Mouse (Mus musculus): ENCODE data around the gene Ngly1. TPM values are rescaled to one million over a fixed set of nuclear protein-coding genes. Genes with fewer than 3 reads are reported as not detected.

The Ngly1 gene
- total and polyA plus RNA-seq, 3 experiments, result 17.0 to 37.5 (median 21.7) TPM

DNA sequence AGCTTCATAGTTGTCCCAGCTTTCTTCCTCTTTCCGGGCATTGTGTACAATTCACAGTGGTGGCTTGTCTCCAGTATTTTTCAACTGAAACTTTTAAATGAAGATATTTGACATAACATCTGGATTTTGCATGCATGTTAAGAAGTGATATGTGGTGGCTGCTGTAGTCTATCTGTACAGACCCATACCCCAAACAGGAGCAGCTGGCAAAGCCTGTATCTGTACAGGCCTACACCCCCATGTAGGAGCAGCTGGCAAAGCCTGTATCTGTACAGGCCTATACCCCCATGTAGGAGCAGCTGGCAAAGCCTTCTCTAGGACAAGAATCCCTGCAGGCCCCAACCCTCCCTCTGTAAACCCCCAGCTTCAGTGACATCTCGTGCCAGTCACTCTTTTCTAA is 65.8 kb downstream of the Ngly1 start:
- Histone ChIP-seq H3K79me2 (replicated peaks; ENCODE audit: control insufficient read depth, extremely low read depth, insufficient read depth, poor library complexity, severe bottlenecking) (no peaks in the 10 kb centered on the region), H3K27me3 (replicated peaks) (no peaks in the 10 kb centered on the region), H3K9ac (ENCODE audit: insufficient read depth, low read depth) (no peak overlapping the region), H3K36me3 (replicated peaks in 1 of 2; ENCODE audit: control insufficient read depth in 1 of 2, insufficient read depth in 1 of 2, low read length in 1 of 2) (peaks cover 0 to 6% of the 10 kb centered on the region in 2 experiments), H3K4me1 (ENCODE audit: control insufficient read depth in 1 of 2, insufficient read depth in 2 of 2) (peaks cover 0 to 42% of the 10 kb centered on the region in 2 experiments; a peak in 2 of 4 replicates), H3K4me2 (ENCODE audit: insufficient read depth, low read depth, poor library complexity, severe bottlenecking) (no peak overlapping the region), H3K27ac (ENCODE audit: insufficient read depth, low read depth) (no peak overlapping the region), H3K4me3 (replicated peaks in 1 of 3; ENCODE audit: low read depth in 2 of 3, low read length in 2 of 3, poor library complexity in 1 of 3) (no peak overlapping the region), H3K9me3 (replicated peaks; ENCODE audit: low read length) (no peaks in the 10 kb centered on the region)
- no peak for DNase-seq (ENCODE audit: extremely low read depth)
- TF ChIP-seq CHD2 (IDR thresholded peaks at IDR 0.05; ENCODE audit: low read length) (no peak), CTCF (conservative IDR thresholded peaks at IDR 0.05 in 1 of 2, IDR thresholded peaks at IDR 0.05 in 1 of 2; ENCODE audit: low read depth in 2 of 2, low read length in 2 of 2) (no peak), KAT2A (IDR thresholded peaks at IDR 0.05; ENCODE audit: insufficient replicate concordance, low read length) (no peak), HCFC1 (IDR thresholded peaks at IDR 0.05; ENCODE audit: low read depth, low read length) (no peak), USF2 (conservative IDR thresholded peaks at IDR 0.05; ENCODE audit: low read depth, low read length) (no peak), IRF4 (IDR thresholded peaks at IDR 0.05; ENCODE audit: low read depth, low read length) (no peak), MAZ (IDR thresholded peaks at IDR 0.05; ENCODE audit: low read depth, low read length) (no peak), GABPA (IDR thresholded peaks at IDR 0.05; ENCODE audit: insufficient replicate concordance, low read depth, low read length) (no peak), SIN3A (IDR thresholded peaks at IDR 0.05; ENCODE audit: low read length) (no peak), MAFK (IDR thresholded peaks at IDR 0.05; ENCODE audit: insufficient replicate concordance, low read length) (no peak), JUN (IDR thresholded peaks at IDR 0.05; ENCODE audit: insufficient read depth, low read depth, low read length) (no peak), CHD1 (IDR thresholded peaks at IDR 0.05; ENCODE audit: low read depth, low read length) (no peak), RAD21 (IDR thresholded peaks at IDR 0.05; ENCODE audit: low read depth, low read length) (no peak), ELF1 (IDR thresholded peaks at IDR 0.05; ENCODE audit: low read depth, low read length) (no peak)
- dilution Hi-C loops (cut with MboI; ENCODE audit: extremely low pct_ligation_motif_present, extremely low pct_unique_long_range_greater_than_20kb, low sequenced_read_pairs) (no loop called here), in situ Hi-C loops (cut with MboI; ENCODE audit: low pct_ligation_motif_present, low pct_unique_long_range_greater_than_20kb, low sequenced_read_pairs) (no loop called here)

DNA sequence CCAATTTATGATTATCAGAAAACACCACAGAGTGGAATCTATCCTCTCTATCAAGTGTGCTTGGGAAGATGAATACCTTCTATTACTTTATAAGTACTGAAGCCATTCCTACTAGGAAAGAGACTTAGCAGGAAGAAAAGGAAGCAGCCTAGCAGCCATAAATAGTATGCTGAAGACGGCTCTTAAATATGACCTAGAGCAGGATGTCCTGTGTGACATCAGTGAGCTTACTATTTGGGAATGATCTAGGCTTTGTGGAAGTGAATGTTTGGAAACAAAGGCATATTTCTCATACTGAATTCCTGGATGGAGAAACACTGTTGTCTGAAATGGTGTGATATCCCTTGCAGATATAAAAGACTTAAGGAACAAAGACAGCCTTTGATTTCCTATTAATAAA is 67.6 kb downstream of the Ngly1 start:
- dilution Hi-C loops (cut with MboI; ENCODE audit: extremely low pct_ligation_motif_present, extremely low pct_unique_long_range_greater_than_20kb, low sequenced_read_pairs), result no loop called here

More for the DNA sequence above, 67.6 kb downstream of the Ngly1 start:
- in situ Hi-C loops (cut with MboI; ENCODE audit: low pct_ligation_motif_present, low pct_unique_long_range_greater_than_20kb, low sequenced_read_pairs), result no loop called here
- Histone ChIP-seq H3K4me1 (ENCODE audit: control insufficient read depth in 1 of 2, insufficient read depth in 2 of 2) (peaks cover 0 to 50% of the 10 kb centered on the region in 2 experiments; a peak in 2 of 4 replicates), H3K27ac (ENCODE audit: insufficient read depth, low read depth) (no peak overlapping the region), H3K36me3 (replicated peaks in 1 of 2; ENCODE audit: control insufficient read depth in 1 of 2, insufficient read depth in 1 of 2, low read length in 1 of 2) (peaks cover 0 to 3% of the 10 kb centered on the region in 2 experiments), H3K9me3 (replicated peaks; ENCODE audit: low read length) (no peaks in the 10 kb centered on the region), H3K27me3 (replicated peaks) (no peaks in the 10 kb centered on the region), H3K4me2 (ENCODE audit: insufficient read depth, low read depth, poor library complexity, severe bottlenecking) (no peak overlapping the region), H3K9ac (ENCODE audit: insufficient read depth, low read depth) (no peak overlapping the region), H3K4me3 (replicated peaks in 1 of 3; ENCODE audit: low read depth in 2 of 3, low read length in 2 of 3, poor library complexity in 1 of 3) (no peak overlapping the region), H3K79me2 (replicated peaks; ENCODE audit: control insufficient read depth, extremely low read depth, insufficient read depth, poor library complexity, severe bottlenecking) (no peaks in the 10 kb centered on the region)
- no peak for DNase-seq (ENCODE audit: extremely low read depth)
- no peak for TF ChIP-seq JUND (conservative IDR thresholded peaks at IDR 0.05; ENCODE audit: low read depth, low read length)
- TF ChIP-seq CHD2 (IDR thresholded peaks at IDR 0.05; ENCODE audit: low read length), result no peak
- no peak for TF ChIP-seq POLR2AphosphoS2 (IDR thresholded peaks at IDR 0.05; ENCODE audit: low read depth, low read length)
- TF ChIP-seq UBTF (IDR thresholded peaks at IDR 0.05; ENCODE audit: low read depth, low read length), result no peak
- no peak for TF ChIP-seq JUN (IDR thresholded peaks at IDR 0.05; ENCODE audit: insufficient read depth, low read depth, low read length)
- TF ChIP-seq HCFC1 (IDR thresholded peaks at IDR 0.05; ENCODE audit: low read depth, low read length), result no peak
- no peak for TF ChIP-seq MAX (IDR thresholded peaks at IDR 0.05; ENCODE audit: low read length)
- TF ChIP-seq SIN3A (IDR thresholded peaks at IDR 0.05; ENCODE audit: low read length), result no peak
